Mouse (Mus musculus) myocyte (in vitro differentiated cells): ENCODE data around the gene Lmtk2. TPM values are rescaled to one million over a fixed set of nuclear protein-coding genes. Genes with fewer than 3 reads are reported as not detected.

Source experiments
- H3K27me3 ChIP-seq: one replicate; pipeline ENCODE4 v1.6.1; 2011; ENCODE audit not compliant: control insufficient read depth, insufficient read depth, insufficient read length
- H3K36me3 ChIP-seq: one replicate; pipeline ENCODE4 v1.6.1; 2011; ENCODE audit not compliant: control insufficient read depth, insufficient read depth
- H3K4me2 ChIP-seq: one replicate; pipeline ENCODE4 v1.6.1; 2011; ENCODE audit warnings: low read depth, control low read depth
- H3K4me3 ChIP-seq: one replicate; pipeline ENCODE4 v1.5.1; 2011; ENCODE audit warnings: mild to moderate bottlenecking, control low read depth, moderate library complexity
- H3K79me2 ChIP-seq: one replicate; pipeline ENCODE4 v1.6.1; 2011; ENCODE audit not compliant: control insufficient read depth, insufficient read depth
- H3ac ChIP-seq: one replicate; pipeline ENCODE4 v1.6.1; 2011; ENCODE audit not compliant: control insufficient read depth, insufficient read length
- CEBPB ChIP-seq: IDR thresholded peaks from 2 replicates; pipeline ENCODE4 v1.6.1; 2011; ENCODE audit warnings: mild to moderate bottlenecking, moderate library complexity; ENCODE audit not compliant: poor library complexity, insufficient read depth, severe bottlenecking
- E2F4 ChIP-seq: IDR thresholded peaks from one replicate; pipeline ENCODE4 v1.6.1; 2011; ENCODE audit warnings: mild to moderate bottlenecking, control low read depth, moderate library complexity; ENCODE audit not compliant: insufficient read depth
- MAX ChIP-seq: IDR thresholded peaks from one replicate; pipeline ENCODE4 v1.6.1; 2011; ENCODE audit warnings: low read depth, mild to moderate bottlenecking, control low read depth
- MYOD1 ChIP-seq, 3 experiments: IDR thresholded peaks; one replicate each; pipeline ENCODE4 v1.6.1; 2011; ENCODE audit warnings: control low read depth in 2 of 3, low read depth in 2 of 3, mild to moderate bottlenecking in 2 of 3, moderate library complexity in 1 of 3; ENCODE audit not compliant: insufficient read length in 2 of 3, control insufficient read depth in 1 of 3
- MYOG ChIP-seq, 3 experiments: IDR thresholded peaks; one replicate each; pipeline ENCODE4 v1.6.1; 2011; ENCODE audit warnings: control low read depth in 2 of 3, low read depth in 2 of 3, mild to moderate bottlenecking in 2 of 3; ENCODE audit not compliant: insufficient read length in 2 of 3, control insufficient read depth in 1 of 3, insufficient read depth in 1 of 3
- POLR2A ChIP-seq: IDR thresholded peaks from one replicate; pipeline ENCODE4 v1.6.1; 2011; ENCODE audit warnings: low read depth, mild to moderate bottlenecking, control low read depth, moderate library complexity; ENCODE audit not compliant: insufficient read length
- POLR2AphosphoS2 ChIP-seq: IDR thresholded peaks from one replicate; pipeline ENCODE4 v1.6.1; 2011; ENCODE audit warnings: low read depth, control low read depth; ENCODE audit not compliant: insufficient read length
- REST ChIP-seq: IDR thresholded peaks from one replicate; pipeline ENCODE4 v1.6.1; 2011; ENCODE audit warnings: mild to moderate bottlenecking, control low read depth, moderate library complexity; ENCODE audit not compliant: insufficient read depth, insufficient read length
- SRF ChIP-seq: IDR thresholded peaks from one replicate; pipeline ENCODE4 v1.6.1; 2011; ENCODE audit warnings: low read depth; ENCODE audit not compliant: control insufficient read depth, insufficient read length
- TCF12 ChIP-seq: IDR thresholded peaks from one replicate; pipeline ENCODE4 v1.6.1; 2011; ENCODE audit warnings: mild to moderate bottlenecking, control low read depth; ENCODE audit not compliant: poor library complexity, insufficient read depth, severe bottlenecking
- TCF3 ChIP-seq: IDR thresholded peaks from one replicate; pipeline ENCODE4 v1.6.1; 2011; ENCODE audit warnings: low read depth, control low read depth; ENCODE audit not compliant: insufficient read length
- USF1 ChIP-seq: IDR thresholded peaks from one replicate; pipeline ENCODE4 v1.6.1; 2011; ENCODE audit warnings: low read depth, mild to moderate bottlenecking, control low read depth, moderate library complexity
- polyA plus RNA-seq: library from polyadenylated mRNA; unstranded; fragments of >200 nt; fragmentation: generic; extraction: Trizol; gene quantifications from one replicate; pipeline ENCODE4 v1.2.1, GENCODE M21; 2012; ENCODE audit warnings: missing spikeins

Gene Lmtk2
- polyA plus RNA-seq, 1 experiment = 4.7 TPM

GRCm38 (mm10) chr5:144200616-144201015 is 100.4 kb downstream of the Lmtk2 start:
- Histone ChIP-seq H3K4me2 (no peak overlapping the region), H3ac (no peak overlapping the region), H3K4me3 (no peak overlapping the region), H3K36me3 (peaks cover 2% of the 10 kb centered on the region), H3K79me2 (no peaks in the 10 kb centered on the region), H3K27me3 (no peaks in the 10 kb centered on the region)
- TF ChIP-seq MAX = no peak
- TF ChIP-seq TCF3 = no peak
- TF ChIP-seq POLR2A = no peak
- TF ChIP-seq POLR2AphosphoS2 = no peak
- TF ChIP-seq TCF12 = no peak
- TF ChIP-seq CEBPB = no peak
- TF ChIP-seq MYOG (IDR thresholded peaks at IDR 0.05; ENCODE audit: control insufficient read depth in 1 of 3, insufficient read depth in 1 of 3, insufficient read length in 2 of 3, low read depth in 2 of 3) = no peak
- no peak for TF ChIP-seq REST
- TF ChIP-seq MYOD1 (IDR thresholded peaks at IDR 0.05; ENCODE audit: control insufficient read depth in 1 of 3, insufficient read length in 2 of 3, low read depth in 2 of 3) = no peak
- TF ChIP-seq E2F4 = no peak
- TF ChIP-seq SRF = no peak
- no peak for TF ChIP-seq USF1

DNA sequence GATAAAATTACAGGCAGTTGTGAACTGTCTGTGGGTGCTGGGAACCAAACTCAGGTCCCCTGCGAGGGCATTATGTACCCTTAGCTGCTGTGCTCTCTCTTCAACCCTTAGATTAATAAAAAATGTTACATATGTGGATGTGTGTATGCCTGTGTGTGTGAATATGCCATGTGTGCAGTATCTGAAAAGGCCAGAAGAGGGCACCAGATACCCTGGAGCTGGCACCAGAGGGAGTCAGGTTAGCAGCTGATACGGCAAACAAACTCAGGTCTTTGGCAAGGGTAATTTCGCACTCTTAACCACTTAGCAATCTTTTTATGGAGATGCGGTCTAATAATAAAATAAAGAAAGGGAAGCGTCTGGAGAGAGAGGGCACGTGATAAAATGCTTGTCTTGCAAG is 102.2 kb downstream of the Lmtk2 start:
- Histone ChIP-seq H3K4me3 (no peak overlapping the region), H3K79me2 (no peaks in the 10 kb centered on the region), H3ac (no peak overlapping the region), H3K27me3 (no peaks in the 10 kb centered on the region), H3K36me3 (peaks cover 4% of the 10 kb centered on the region), H3K4me2 (no peak overlapping the region)
- TF ChIP-seq E2F4 (no peak), MAX (no peak), MYOD1 (IDR thresholded peaks at IDR 0.05; ENCODE audit: control insufficient read depth in 1 of 3, insufficient read length in 2 of 3, low read depth in 2 of 3) (no peak), CEBPB (no peak), SRF (no peak), POLR2AphosphoS2 (no peak), TCF12 (no peak), REST (no peak), USF1 (no peak), MYOG (IDR thresholded peaks at IDR 0.05; ENCODE audit: control insufficient read depth in 1 of 3, insufficient read depth in 1 of 3, insufficient read length in 2 of 3, low read depth in 2 of 3) (no peak), TCF3 (no peak)

DNA sequence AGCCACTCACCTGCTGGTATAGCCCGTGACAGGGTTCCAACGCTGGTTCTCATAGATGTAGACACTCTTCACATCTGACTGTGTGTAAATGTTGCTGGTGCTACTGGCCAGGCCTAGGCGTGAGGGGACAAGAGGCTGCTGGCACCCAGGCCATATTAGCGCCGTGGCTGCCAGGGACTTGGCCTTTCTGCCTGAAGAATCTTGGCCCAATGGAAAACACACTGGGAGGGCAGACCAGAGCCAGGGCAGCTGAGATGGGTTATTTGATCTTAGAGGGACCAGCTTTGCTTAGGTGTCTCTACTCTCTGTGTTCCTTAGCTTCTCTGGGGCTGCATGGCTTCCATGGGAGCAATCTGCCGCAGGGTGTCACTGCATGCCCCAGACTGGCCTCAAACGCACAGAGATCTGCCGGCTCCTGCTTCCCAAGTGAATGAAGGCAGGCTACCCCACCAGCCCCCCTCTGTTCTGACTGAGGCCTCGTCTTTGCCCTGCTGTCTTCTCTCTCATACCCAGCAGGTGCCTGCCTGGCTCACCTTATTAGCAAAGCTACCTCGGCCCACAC is 103.2 kb downstream of the Lmtk2 start:
- Histone ChIP-seq H3K4me3 (no peak overlapping the region), H3ac (no peak overlapping the region), H3K27me3 (no peaks in the 10 kb centered on the region), H3K79me2 (no peaks in the 10 kb centered on the region), H3K4me2 (no peak overlapping the region), H3K36me3 (peaks cover 4% of the 10 kb centered on the region)
- TF ChIP-seq E2F4 (no peak), POLR2AphosphoS2 (no peak), SRF (no peak), TCF12 (no peak), CEBPB (no peak), MYOD1 (IDR thresholded peaks at IDR 0.05; ENCODE audit: control insufficient read depth in 1 of 3, insufficient read length in 2 of 3, low read depth in 2 of 3) (no peak)

GRCm38 (mm10) chr5:144204303-144204702 is 104.1 kb downstream of the Lmtk2 start:
- H3K4me3 ChIP-seq = no peak overlapping the region
- no peaks in the 10 kb centered on the region for H3K79me2 ChIP-seq
- H3ac ChIP-seq = no peak overlapping the region
- TF ChIP-seq POLR2A (no peak), MYOG (IDR thresholded peaks at IDR 0.05; ENCODE audit: control insufficient read depth in 1 of 3, insufficient read depth in 1 of 3, insufficient read length in 2 of 3, low read depth in 2 of 3) (peak in 1 of 3 experiments; percentile 15), POLR2AphosphoS2 (no peak), TCF12 (no peak), MAX (no peak), REST (no peak), MYOD1 (IDR thresholded peaks at IDR 0.05; ENCODE audit: control insufficient read depth in 1 of 3, insufficient read length in 2 of 3, low read depth in 2 of 3) (peak in 1 of 3 experiments; percentile 34), USF1 (no peak)
- H3K36me3 ChIP-seq = peaks cover 4% of the 10 kb centered on the region
- H3K27me3 ChIP-seq = no peaks in the 10 kb centered on the region
- H3K4me2 ChIP-seq = no peak overlapping the region

DNA sequence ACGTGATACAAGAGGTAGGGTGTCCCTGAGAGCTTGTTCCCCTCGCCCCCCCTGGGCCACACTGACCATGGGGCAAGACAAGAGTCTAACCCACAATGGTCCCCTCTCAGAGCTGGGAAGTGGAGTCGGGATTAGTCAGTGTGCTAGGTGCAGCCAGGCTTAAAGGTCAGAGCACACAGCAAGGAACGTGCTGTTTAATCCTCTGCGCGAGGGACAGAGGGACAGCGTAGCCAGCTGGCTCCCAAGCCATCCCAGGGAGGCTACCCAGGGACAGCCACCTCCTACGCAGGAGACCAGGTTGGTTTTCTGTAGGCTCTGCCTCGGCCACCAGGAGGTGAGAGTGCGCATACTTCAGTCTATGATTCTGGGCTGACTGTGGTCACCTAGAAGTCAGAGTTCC is 104.7 kb downstream of the Lmtk2 start:
- Histone ChIP-seq H3K79me2 (no peaks in the 10 kb centered on the region), H3K4me2 (no peak overlapping the region), H3ac (no peak overlapping the region), H3K27me3 (no peaks in the 10 kb centered on the region), H3K36me3 (peaks cover 4% of the 10 kb centered on the region), H3K4me3 (no peak overlapping the region)
- no peak for TF ChIP-seq CEBPB
- no peak for TF ChIP-seq REST
- no peak for TF ChIP-seq MYOD1 (IDR thresholded peaks at IDR 0.05; ENCODE audit: control insufficient read depth in 1 of 3, insufficient read length in 2 of 3, low read depth in 2 of 3)
- no peak for TF ChIP-seq POLR2A
- no peak for TF ChIP-seq E2F4
- TF ChIP-seq POLR2AphosphoS2 = no peak
- TF ChIP-seq USF1 = no peak
- TF ChIP-seq MAX = no peak
- TF ChIP-seq TCF12 = no peak
- TF ChIP-seq TCF3 = no peak
- TF ChIP-seq MYOG (IDR thresholded peaks at IDR 0.05; ENCODE audit: control insufficient read depth in 1 of 3, insufficient read depth in 1 of 3, insufficient read length in 2 of 3, low read depth in 2 of 3) = no peak
- no peak for TF ChIP-seq SRF
